Mouse (Mus musculus) MEL (cell line): ENCODE measurements around the gene Irf3. TPM values are rescaled to one million over a fixed set of nuclear protein-coding genes. Genes with fewer than 3 reads are reported as not detected.

Experiments used
- DNase-seq: peaks from one replicate; pipeline ENCODE4 v3.0.0; 2011; ENCODE audit warnings: low read depth, low spot score
- H3K27ac ChIP-seq: 2 replicates; pipeline ENCODE4 v1.5.1; 2012; ENCODE audit warnings: low read depth, mild to moderate bottlenecking, control low read depth, low read length, moderate library complexity; ENCODE audit not compliant: control insufficient read depth
- H3K27me3 ChIP-seq, 2 experiments: fragments of 150-350 bp in 1 of 2; sonication (generic) in 1 of 2; 2 replicates each; pipeline ENCODE4 v1.6.1; 2012; ENCODE audit warnings: low read length in 2 of 2, mild to moderate bottlenecking in 2 of 2, improper control_type of control experiment in 1 of 2, moderate library complexity in 1 of 2; ENCODE audit not compliant: insufficient read depth in 2 of 2, control insufficient read depth in 1 of 2
- H3K36me3 ChIP-seq, 2 experiments: 2 replicates each; pipeline ENCODE4 v1.6.1; 2012 to 2014; ENCODE audit warnings: low read length in 2 of 2, improper control_type of control experiment in 1 of 2, inconsistent platforms in 1 of 2, mild to moderate bottlenecking in 1 of 2; ENCODE audit not compliant: insufficient read depth in 2 of 2, control insufficient read depth in 1 of 2
- H3K4me1 ChIP-seq, 2 experiments: fragments of 150-350 bp in 1 of 2; sonication (generic) in 1 of 2; 2 replicates each; pipeline ENCODE4 v1.6.1; 2012; ENCODE audit warnings: low read length in 2 of 2, improper control_type of control experiment in 1 of 2, mild to moderate bottlenecking in 1 of 2; ENCODE audit not compliant: insufficient read depth in 2 of 2, control insufficient read depth in 1 of 2
- H3K4me3 ChIP-seq, 2 experiments: fragments of 150-350 bp in 1 of 2; sonication (generic) in 1 of 2; 2 replicates each; pipeline ENCODE4 v1.5.1; 2012; ENCODE audit warnings: low read depth in 2 of 2, low read length in 2 of 2, mild to moderate bottlenecking in 2 of 2, moderate library complexity in 2 of 2, control low read depth in 1 of 2, improper control_type of control experiment in 1 of 2; ENCODE audit not compliant: control insufficient read depth in 1 of 2, insufficient read depth in 1 of 2
- H3K79me2 ChIP-seq: 2 replicates; pipeline ENCODE4 v1.6.1; 2012; ENCODE audit warnings: mild to moderate bottlenecking, low read length, moderate library complexity; ENCODE audit not compliant: control insufficient read depth, poor library complexity, insufficient read depth
- H3K9ac ChIP-seq: 2 replicates; pipeline ENCODE4 v1.6.1; 2012; ENCODE audit warnings: low read depth, mild to moderate bottlenecking, control low read depth, low read length, moderate library complexity; ENCODE audit not compliant: control insufficient read depth, poor library complexity, severe bottlenecking
- H3K9me3 ChIP-seq: fragments of 150-350 bp; sonication (generic); replicated peaks from 2 replicates; pipeline ENCODE4 v1.6.1; 2012; ENCODE audit warnings: mild to moderate bottlenecking, low read length, improper control_type of control experiment, moderate library complexity; ENCODE audit not compliant: insufficient read depth
- BHLHE40 ChIP-seq: IDR thresholded peaks from 2 replicates; pipeline ENCODE4 v1.6.1; 2012; ENCODE audit warnings: low read depth, mild to moderate bottlenecking, inconsistent platforms, low read length, improper control_type of control experiment, borderline replicate concordance
- CHD1 ChIP-seq: IDR thresholded peaks from 2 replicates; pipeline ENCODE4 v1.6.1; 2012; ENCODE audit warnings: low read depth, mild to moderate bottlenecking, inconsistent platforms, low read length, improper control_type of control experiment
- CTCF ChIP-seq, 3 experiments: IDR thresholded peaks in 2 of 3; conservative IDR thresholded peaks in 1 of 3; 2 replicates each; pipeline ENCODE4 v1.5.1; 2011 to 2012; ENCODE audit warnings: low read length in 3 of 3, low read depth in 2 of 3, mild to moderate bottlenecking in 2 of 3, improper control_type of control experiment in 1 of 3, inconsistent platforms in 1 of 3, mixed read lengths in 1 of 3, moderate library complexity in 1 of 3; ENCODE audit not compliant: control insufficient read depth in 1 of 3, insufficient read depth in 1 of 3, poor library complexity in 1 of 3, severe bottlenecking in 1 of 3
- ELF1 ChIP-seq: IDR thresholded peaks from 2 replicates; pipeline ENCODE4 v1.6.1; 2014; ENCODE audit warnings: low read depth, mild to moderate bottlenecking, inconsistent platforms, low read length, improper control_type of control experiment, moderate library complexity
- GATA1 ChIP-seq: IDR thresholded peaks from 2 replicates; pipeline ENCODE4 v1.6.1; 2011; ENCODE audit warnings: low read depth, low read length, improper control_type of control experiment
- HCFC1 ChIP-seq: IDR thresholded peaks from 2 replicates; pipeline ENCODE4 v1.6.1; 2012; ENCODE audit warnings: low read depth, mild to moderate bottlenecking, inconsistent platforms, low read length, improper control_type of control experiment, moderate library complexity
- JUND ChIP-seq: IDR thresholded peaks from 2 replicates; pipeline ENCODE4 v1.6.1; 2011; ENCODE audit warnings: low read depth, mild to moderate bottlenecking, improper control_type of control experiment, low read length
- KAT2A ChIP-seq: conservative IDR thresholded peaks from 2 replicates; pipeline ENCODE4 v1.6.1; 2012; ENCODE audit warnings: low read depth, low read length, improper control_type of control experiment, inconsistent platforms
- MEF2A ChIP-seq: IDR thresholded peaks from 2 replicates; pipeline ENCODE4 v1.6.1; 2014; ENCODE audit warnings: low read depth, mild to moderate bottlenecking, inconsistent platforms, low read length, improper control_type of control experiment; ENCODE audit not compliant: poor library complexity, insufficient replicate concordance, severe bottlenecking; ENCODE audit errors: extremely low read depth
- MXI1 ChIP-seq: IDR thresholded peaks from 2 replicates; pipeline ENCODE4 v1.6.1; 2011; ENCODE audit warnings: mild to moderate bottlenecking, low read depth, low read length, improper control_type of control experiment
- MYB ChIP-seq: IDR thresholded peaks from 2 replicates; pipeline ENCODE4 v1.6.1; 2011; ENCODE audit warnings: mild to moderate bottlenecking, low read depth, low read length, improper control_type of control experiment
- NELFE ChIP-seq: IDR thresholded peaks from 2 replicates; pipeline ENCODE4 v1.6.1; 2011; ENCODE audit warnings: low read depth, low read length, improper control_type of control experiment
- POLR2A ChIP-seq, 2 experiments: IDR thresholded peaks; 2 replicates each; pipeline ENCODE4 v1.6.1; 2011 to 2012; ENCODE audit warnings: low read length in 2 of 2, mild to moderate bottlenecking in 2 of 2, control low read depth in 1 of 2, improper control_type of control experiment in 1 of 2, low read depth in 1 of 2, moderate library complexity in 1 of 2; ENCODE audit not compliant: control insufficient read depth in 1 of 2, insufficient read depth in 1 of 2, poor library complexity in 1 of 2
- POLR2AphosphoS2 ChIP-seq: IDR thresholded peaks from 2 replicates; pipeline ENCODE4 v1.6.1; 2011; ENCODE audit warnings: low read length, improper control_type of control experiment
- SIN3A ChIP-seq: IDR thresholded peaks from 2 replicates; pipeline ENCODE4 v1.6.1; 2012; ENCODE audit warnings: low read length, improper control_type of control experiment, inconsistent platforms
- SMC3 ChIP-seq: IDR thresholded peaks from 2 replicates; pipeline ENCODE4 v1.6.1; 2011; ENCODE audit warnings: low read depth, low read length, improper control_type of control experiment
- USF1 ChIP-seq: IDR thresholded peaks from 2 replicates; pipeline ENCODE4 v1.6.1; 2014; ENCODE audit warnings: low read depth, mild to moderate bottlenecking, inconsistent platforms, low read length, improper control_type of control experiment, moderate library complexity
- ZNF384 ChIP-seq: IDR thresholded peaks from 2 replicates; pipeline ENCODE4 v1.6.1; 2012; ENCODE audit warnings: low read depth, mild to moderate bottlenecking, inconsistent platforms, low read length, improper control_type of control experiment
- polyA plus RNA-seq, 2 experiments: library from polyadenylated mRNA; stranded (reverse) in 1 of 2; unstranded in 1 of 2; fragments of >175 nt in 1 of 2; fragments of >200 nt in 1 of 2; gene quantifications; 2 replicates each; pipeline versions ENCODE4 v1.2.1 to v1.2.4; 2012; ENCODE audit warnings: low replicate concordance in 2 of 2, low read depth in 1 of 2; ENCODE audit not compliant: insufficient read length in 2 of 2, insufficient read depth in 1 of 2, missing spikeins in 1 of 2
- total RNA-seq: library from RNA; depleted of rRNA; stranded (reverse); fragments of 300-350 nt; gene quantifications from 2 replicates; pipeline ENCODE4 v1.2.3, GENCODE M21; 2012

The Irf3 gene
- total and polyA plus RNA-seq, 3 experiments = 82.1 to 83.4 TPM; not detected in 1

DNA sequence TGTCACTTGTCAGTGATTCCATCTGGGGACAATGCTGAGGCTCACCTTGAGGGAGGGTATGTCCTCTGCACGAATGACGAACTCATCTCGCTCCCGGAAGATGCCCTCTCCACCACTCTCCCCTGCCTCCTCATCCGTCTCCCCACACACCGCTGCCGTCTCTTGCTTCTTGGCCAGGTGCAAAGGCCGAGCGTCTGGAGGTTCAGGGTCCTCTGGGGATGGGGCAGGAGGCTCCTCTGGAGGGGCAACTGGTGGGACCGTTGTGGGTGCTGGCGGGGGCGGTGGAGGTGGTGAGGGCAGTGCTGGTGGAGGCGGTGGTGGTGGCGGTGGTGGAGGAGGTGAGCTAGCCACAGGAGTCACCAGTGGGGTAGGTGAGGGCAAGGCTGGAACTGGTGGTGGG is 45.9 kb downstream of the Irf3 start:
- Histone ChIP-seq H3K27me3 (no peaks in the 10 kb centered on the region), H3K79me2 (no peaks in the 10 kb centered on the region)
- no peak for DNase-seq
- no peak for TF ChIP-seq ZNF384
- TF ChIP-seq, all 39 proteins: peak for 0
- peaks cover 0 to 5% of the 10 kb centered on the region in 2 experiments; a peak in 2 of 4 replicates for H3K36me3 ChIP-seq
- H3K4me3 ChIP-seq = no peak overlapping the region
- H3K4me1 ChIP-seq = no peaks in the 10 kb centered on the region
- no peak overlapping the region for H3K27ac ChIP-seq
- no peaks in the 10 kb centered on the region for H3K9me3 ChIP-seq
- H3K9ac ChIP-seq = no peak overlapping the region

DNA sequence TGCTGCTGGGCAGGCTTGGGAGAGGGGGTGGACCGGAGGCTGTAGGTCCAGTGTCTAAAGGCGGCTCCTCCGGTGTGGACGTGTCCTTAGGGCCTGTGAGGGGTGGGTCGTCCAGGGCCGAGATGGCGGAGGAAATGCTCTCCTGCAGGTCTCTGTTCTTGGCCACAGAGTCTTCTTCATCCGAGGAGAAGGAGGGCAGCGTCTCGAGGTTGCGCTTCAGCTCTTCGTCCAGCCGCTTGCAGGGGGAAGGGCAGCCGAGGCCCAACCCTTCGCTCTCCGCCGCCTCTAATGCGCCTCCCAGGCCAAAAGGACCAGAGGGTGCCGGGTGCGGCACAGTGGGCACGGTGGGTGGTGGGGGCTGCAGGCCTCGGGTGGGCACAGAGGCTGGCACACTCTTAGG is 48.3 kb downstream of the Irf3 start:
- Histone ChIP-seq H3K4me1 (no peaks in the 10 kb centered on the region), H3K4me3 (no peak overlapping the region), H3K9ac (no peak overlapping the region), H3K9me3 (no peaks in the 10 kb centered on the region), H3K36me3 (peaks cover 0 to 5% of the 10 kb centered on the region in 2 experiments; a peak in 3 of 4 replicates), H3K27me3 (no peaks in the 10 kb centered on the region), H3K27ac (no peak overlapping the region), H3K79me2 (0 out of 2 replicates have a peak, but pooled peaks cover 1% of the 10 kb centered on the region)
- no peak for TF ChIP-seq SMC3
- TF ChIP-seq HCFC1 = no peak
- no peak for TF ChIP-seq BHLHE40
- no peak for TF ChIP-seq ELF1
- no peak for TF ChIP-seq CTCF (IDR thresholded peaks at IDR 0.05 in 2 of 3, conservative IDR thresholded peaks at IDR 0.05 in 1 of 3; ENCODE audit: control insufficient read depth in 1 of 3, insufficient read depth in 1 of 3, low read depth in 2 of 3, low read length in 3 of 3, poor library complexity in 1 of 3, severe bottlenecking in 1 of 3)
- no peak for TF ChIP-seq USF1
- no peak for TF ChIP-seq NELFE
- no peak for TF ChIP-seq MXI1
- TF ChIP-seq SIN3A = no peak
- no peak for TF ChIP-seq GATA1
- no peak for TF ChIP-seq POLR2A (IDR thresholded peaks at IDR 0.05; ENCODE audit: control insufficient read depth in 1 of 2, insufficient read depth in 1 of 2, low read depth in 1 of 2, low read length in 2 of 2, poor library complexity in 1 of 2)
- no peak for TF ChIP-seq CHD1
- TF ChIP-seq JUND = no peak
- no peak for TF ChIP-seq MYB
- no peak for TF ChIP-seq KAT2A
- no peak for TF ChIP-seq POLR2AphosphoS2
- TF ChIP-seq MEF2A = no peak
- no peak for DNase-seq
